Mouse (Mus musculus): ENCODE data around the gene Mn1.

- TF ChIP-seq POLR2A (IDR thresholded peaks at IDR 0.05; ENCODE audit: control insufficient read depth, low read depth, low read length) (no peak), CTCF (IDR thresholded peaks at IDR 0.05; ENCODE audit: control insufficient read depth, insufficient read depth, insufficient replicate concordance, low read depth, low read length) (no peak)
Observed at GRCm38 (mm10) chr5:111506410-111506809, 89.2 kb downstream of the Mn1 start.

Data from testis, adult 2 months (tissue).